Mouse (Mus musculus) left cerebral cortex, postnatal 36 days (tissue): ENCODE data around the gene Clcn6. TPM values are rescaled to one million over a fixed set of nuclear protein-coding genes. Genes with fewer than 3 reads are reported as not detected.

Experiments used
- DNase-seq, 2 experiments: peaks; one replicate each; pipeline ENCODE4 v3.0.0; 2021 to 2022; ENCODE audit warnings: low spot score in 2 of 2, mixed read lengths in 1 of 2
- intact Hi-C: fragments of 180-260 bp; cut with DNase I; formaldehyde crosslinking; loops from one replicate; pipeline ENCODE4 v1.15.1; 2025
- total RNA-seq, 2 experiments: library from RNA; stranded (reverse); gene quantifications; 2 replicates each; pipeline ENCODE4 v1.2.3; 2021

Clcn6 gene
- total RNA-seq: 10 to 100 TPM; 77.1 to 79.7 TPM

DNA sequence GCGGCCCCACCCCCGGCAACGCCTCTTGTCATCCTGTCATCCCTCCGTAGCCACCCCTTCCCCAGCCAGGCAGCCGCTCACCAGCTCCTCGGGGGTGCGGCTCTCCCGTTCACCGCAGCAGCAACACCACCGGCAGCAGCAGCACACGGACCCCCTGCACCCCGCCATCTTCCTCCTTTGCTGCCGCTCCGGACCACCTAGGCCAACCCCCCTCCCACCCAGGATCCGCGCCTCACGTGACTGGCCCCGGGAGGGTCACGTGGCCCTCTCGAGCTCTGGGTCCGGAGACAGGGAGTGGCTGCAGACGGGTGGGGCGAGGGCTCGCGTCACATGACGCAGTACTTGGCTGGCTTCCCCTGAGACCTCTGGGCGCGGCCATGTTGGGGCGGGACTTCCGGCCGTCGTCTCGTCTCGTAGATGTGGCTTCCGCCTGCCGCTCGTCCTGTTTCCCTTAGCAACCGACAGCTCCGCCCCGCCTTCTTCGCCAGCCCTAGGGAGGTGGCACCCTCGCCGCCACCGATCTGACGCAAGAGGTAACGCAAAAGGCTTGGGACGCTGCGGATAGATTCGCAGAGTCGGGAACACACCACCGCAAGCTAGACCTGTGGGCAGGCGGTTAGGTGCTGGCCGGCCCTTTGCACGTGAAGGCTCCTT, at the start of gene Clcn6, which contains the start of gene Mthfr:
Gene Clcn6, minus strand, starts transcription at position 222 of the 654 bp plus-strand sequence.
Gene Mthfr, plus strand, starts transcription at position 478 of the 654 bp plus-strand sequence.
- DNase-seq: peak; percentile 100
- intact Hi-C loops: no loop called here

DNA sequence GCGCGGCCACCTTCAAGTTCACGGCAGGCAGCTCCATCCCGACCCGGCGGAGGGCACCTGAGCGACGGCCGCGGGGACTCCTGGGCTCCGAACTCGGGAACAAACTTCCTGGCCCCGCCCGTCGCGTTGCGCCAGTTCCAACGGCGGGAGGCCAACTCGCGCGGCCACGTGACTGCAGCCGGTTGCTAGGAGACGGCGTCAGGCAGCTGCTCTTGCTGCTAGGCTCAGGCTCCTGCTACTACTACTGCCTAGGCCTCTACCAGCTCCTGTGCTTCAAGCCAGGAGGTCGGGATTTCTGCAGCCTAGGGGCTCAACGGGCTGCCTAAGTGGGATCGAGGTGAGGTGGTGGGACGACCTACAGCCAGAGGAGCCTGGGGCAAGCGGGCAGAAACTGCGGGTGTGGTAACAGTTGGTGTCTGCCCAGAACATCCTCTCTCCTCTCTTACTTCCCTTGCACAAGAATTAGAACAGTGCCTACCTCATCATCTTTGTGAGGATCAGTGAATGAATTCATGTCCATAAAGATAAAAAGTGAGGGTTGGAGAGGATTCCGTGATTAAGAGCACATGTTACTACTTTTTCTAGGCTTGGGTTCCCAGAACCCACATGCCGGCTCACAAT, 49.4 kb upstream of the Clcn6 start, which contains the start of gene Agtrap:
Gene Agtrap, minus strand, starts transcription at position 125 of the 621 bp plus-strand sequence.
- intact Hi-C loops: no loop called here
- peak; percentile 92 for DNase-seq

DNA sequence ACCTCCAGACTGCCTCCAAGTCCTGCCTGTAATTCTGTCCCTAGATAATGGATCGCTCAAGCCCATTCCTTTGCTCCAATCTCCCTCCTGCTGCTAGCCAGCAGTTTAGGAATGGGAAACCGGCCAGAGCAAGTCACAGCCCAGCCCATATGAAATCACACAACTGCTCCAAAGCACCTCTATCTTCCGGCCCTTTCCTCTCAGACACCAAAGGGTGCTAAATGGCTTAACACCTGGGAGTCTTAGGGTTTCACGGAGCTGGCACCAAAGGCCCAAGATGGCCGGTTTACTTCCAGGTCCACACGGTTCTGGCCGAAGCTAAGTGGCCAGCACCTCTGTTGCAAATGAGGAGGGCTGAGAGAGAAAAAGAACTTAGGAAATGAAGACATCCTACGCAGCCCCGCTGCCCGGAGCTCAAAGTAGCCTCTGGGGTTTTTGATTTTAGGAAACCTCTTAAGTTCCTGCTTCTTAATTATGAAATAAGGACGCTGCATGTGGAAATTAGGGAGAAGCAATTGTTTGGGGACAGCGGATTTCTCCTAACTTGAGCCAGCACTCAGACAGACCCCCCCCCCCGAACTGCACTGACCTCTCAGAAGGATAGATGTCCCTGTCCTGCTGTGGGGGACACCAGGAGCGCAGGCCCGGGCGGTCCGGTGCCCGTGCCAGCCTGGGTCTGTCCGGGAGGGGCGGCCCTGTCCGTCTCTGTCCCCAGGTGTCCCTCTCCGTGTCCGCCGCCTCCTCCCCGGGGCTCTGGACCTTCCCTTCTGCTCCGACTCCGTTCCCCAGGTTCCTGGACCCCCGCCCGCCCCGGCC, 48.7 kb upstream of the Clcn6 start:
- intact Hi-C loops: no loop called here
- no peak for DNase-seq

DNA sequence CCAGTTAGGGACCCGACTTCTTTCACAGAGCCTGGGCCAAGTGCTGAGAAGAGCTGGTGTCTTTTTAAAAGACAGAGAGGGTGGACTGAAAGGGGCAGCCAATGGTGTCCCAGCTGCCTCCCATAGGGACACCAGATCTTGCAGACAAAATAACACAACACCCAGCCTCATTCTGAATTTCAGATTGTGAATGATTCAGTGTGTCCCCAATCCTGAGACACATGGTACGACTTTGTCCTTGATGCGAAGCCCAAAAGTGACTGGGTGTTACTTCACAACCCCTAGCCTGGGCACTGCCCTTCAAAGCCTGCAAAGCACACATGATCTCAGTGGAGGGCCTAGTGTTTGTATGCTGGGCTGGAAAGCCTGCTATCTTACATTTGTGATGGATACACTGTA, 47.3 kb upstream of the Clcn6 start:
- intact Hi-C loops: no loop called here
- DNase-seq: no peak

DNA sequence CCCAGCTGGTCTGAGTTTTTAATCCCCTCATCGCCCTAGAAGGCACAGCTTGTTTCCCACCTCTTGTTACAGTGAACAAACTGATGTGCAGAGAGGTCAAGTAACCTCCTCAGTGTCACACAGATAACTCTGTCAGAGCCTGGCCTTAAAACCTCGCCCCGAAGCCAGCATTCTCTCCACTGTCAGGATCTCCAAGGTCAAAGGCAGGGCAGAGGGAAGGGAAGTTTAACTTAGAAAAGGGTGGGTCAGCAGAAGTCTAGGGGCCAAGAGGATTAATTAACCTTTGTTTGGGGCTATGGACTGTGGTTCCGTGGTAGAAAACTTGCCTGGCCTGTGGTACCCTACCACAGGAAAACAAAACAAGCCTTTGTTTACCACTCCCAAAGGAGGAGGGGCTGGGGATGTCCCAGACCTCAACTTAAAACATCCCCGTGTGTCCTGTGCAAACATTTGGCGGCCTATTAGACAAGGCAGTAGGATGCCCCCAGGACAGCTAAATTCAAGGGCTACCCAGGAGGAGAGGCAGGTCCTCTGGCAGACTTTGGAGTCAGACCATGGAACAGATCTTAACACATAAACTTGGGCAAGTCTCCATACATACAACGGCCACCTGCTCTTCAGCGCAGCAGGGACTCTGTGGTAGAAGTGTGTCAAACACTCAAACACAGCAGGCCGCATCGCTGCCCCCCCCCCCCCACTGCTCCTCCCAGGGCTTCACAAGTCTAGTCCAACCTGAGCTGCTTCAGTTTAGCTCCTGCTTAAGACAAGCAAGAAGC, 46.7 kb upstream of the Clcn6 start:
- intact Hi-C loops: no loop called here
- DNase-seq: no peak

DNA sequence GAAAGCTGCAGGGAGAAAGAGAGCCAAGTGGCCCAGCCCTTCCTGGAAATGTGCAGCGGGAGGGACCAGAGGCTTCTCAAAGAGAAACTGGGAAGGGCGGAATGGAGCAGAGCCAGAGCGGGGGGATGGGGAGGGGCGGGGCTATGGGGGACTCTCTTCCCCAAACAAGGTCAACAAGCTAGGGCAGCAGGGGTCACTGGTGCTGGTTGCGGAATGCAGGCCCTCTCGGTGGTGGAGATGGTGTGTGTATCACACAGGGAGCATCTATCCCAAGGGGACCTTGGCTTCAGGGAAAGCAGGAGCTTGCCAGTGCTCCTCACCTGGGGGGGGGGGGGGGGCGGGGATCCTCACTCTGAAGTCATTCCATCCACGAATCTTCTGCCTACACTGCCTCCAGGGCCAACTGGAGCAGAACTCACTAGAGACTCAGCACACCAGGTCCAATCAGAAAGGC, 45.7 kb upstream of the Clcn6 start:
- DNase-seq: no peak
- intact Hi-C loops: no loop called here

DNA sequence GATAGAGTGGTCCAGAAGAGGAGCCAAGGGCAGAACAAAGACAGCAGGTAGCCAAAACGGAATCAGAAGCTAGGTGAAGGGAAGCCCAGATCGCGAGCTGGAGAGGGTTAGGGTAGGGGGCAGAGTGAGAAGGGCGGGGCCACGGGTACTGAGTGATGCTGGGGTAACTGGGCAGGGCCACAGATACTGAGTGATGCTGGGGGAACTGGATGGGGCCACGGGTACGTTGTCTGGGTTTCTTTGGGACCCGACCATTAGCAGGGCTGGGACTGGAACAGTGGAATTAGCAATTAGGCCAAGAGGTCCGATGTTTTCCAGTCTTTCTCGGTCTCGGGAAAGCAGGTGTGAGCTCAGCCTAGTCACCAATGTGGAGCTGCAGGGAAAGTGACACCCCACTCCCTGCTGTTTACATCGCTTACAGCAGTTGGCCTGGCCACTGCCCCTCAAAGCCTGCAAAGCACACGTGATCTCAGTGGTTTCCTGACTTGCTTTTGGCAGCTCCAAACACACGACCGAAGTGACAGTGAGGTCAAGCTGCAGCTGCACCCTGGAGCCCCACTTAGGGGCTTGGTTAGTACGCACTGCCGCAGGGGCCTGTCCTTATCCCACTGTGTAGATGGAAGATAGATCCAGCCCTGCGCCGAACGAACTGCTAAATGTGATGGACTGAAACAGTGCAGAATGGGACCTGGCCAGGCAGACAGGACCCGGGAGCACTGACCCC, 44.7 kb upstream of the Clcn6 start:
- intact Hi-C loops: no loop called here
- no peak for DNase-seq

DNA sequence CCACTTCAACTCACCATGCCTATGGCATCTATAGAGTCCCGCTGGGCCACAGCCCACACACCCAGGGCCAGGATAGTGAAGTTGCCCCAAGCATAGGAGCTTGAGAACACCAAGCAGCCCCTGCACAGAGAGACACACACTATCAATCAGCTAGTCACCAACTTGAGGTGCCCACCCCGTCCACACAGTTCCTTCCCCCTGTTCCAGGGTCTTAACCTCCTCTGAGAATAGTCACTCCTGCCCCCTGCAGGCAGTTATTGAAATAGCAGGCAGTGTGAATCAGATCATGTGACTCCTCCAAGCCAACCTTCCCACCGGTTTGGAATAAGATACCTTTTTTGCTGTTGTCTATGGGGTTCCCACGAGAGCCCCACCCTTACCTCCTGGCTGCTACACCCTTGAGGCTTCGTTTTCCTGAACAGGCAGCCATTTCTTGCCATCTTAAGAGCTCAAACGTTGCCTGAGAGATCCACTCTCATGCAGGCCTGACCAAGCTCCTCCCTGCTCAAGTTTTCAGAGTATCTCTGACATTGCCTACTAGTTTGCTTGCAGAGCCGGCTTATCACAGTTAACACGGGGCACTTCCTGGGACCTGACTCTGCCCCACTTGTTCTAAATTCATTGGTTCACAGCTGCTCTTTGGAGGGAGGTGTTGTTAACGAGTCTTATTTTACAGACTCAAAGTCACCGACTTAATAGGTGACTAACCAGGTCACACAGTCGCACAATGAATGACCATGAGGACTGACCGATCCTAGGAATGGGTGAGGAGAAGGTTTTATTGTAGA, 43.8 kb upstream of the Clcn6 start:
- no peak for DNase-seq
- intact Hi-C loops: no loop called here

DNA sequence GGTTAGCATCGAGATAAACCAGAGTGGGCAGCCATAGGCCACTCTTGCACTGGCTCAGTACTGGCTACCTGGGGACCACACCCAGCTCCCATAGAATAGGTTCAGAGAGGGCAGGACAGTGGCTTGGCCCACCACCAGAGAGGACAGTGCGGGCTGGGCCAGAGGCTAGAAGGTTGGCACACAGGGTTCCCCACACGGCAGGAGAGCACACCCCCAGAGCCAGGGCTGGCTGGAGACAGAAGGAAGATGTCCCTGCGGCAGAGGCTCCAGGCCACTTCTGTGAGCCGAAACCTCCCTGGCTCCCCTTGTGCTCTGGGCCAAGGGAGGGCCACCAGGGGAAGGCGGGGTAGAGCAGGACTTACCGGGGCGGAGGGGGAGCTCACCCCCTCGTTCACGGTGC, 42.6 kb upstream of the Clcn6 start:
- DNase-seq: no peak
- intact Hi-C loops: no loop called here

DNA sequence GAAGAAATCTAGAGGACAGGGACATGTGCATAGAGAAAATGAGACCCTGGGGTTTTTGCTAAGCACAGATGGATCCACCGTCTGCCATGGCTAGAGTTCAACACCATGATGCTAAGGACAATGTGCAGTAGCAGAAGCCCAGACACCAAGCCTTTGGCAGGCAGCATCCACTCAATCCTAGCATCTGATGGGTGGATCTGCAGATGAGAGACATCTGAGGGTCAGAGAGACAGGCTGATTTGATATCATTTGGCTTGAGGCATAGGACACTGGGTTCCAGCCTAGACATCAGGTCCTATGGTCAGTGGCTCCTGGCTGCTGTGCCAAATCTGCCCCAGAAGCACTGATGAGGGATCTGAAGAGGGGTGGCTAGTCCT, 42.0 kb upstream of the Clcn6 start:
- intact Hi-C loops: no loop called here

DNA sequence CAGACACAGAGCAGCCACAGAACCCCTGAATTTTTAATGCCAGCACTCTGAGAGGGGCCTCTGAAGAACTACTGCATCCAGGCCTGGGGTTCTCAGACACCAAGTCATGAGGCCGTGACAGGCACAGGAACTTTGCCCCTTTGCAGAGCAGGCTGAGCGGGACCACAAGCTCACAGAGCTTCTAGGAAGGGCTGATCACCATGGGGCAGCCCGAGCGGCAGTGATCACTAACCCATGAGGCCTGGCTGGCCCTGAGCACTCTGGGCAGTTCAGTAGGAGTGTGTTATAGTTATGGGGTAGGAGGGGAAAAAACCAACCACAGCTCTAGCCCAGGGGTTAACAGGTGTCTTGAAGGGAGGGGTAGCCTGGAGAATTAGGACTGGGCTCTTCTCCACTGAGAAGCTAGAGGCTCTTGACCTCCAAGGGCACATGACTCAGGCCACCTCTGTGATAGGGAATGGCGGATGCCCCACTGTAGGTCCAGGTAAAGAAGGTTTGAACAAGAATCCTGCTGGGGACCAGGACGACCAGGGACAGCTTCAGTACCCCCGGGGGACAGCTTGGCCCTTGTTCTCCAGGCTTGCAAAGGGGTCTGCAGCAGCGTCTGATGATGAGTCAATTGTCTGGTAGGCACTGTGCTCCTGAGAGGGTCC, 41.4 kb upstream of the Clcn6 start:
- DNase-seq: no peak
- intact Hi-C loops: no loop called here

More for the DNA sequence above, 42.0 kb upstream of the Clcn6 start:
- no peak for DNase-seq

DNA sequence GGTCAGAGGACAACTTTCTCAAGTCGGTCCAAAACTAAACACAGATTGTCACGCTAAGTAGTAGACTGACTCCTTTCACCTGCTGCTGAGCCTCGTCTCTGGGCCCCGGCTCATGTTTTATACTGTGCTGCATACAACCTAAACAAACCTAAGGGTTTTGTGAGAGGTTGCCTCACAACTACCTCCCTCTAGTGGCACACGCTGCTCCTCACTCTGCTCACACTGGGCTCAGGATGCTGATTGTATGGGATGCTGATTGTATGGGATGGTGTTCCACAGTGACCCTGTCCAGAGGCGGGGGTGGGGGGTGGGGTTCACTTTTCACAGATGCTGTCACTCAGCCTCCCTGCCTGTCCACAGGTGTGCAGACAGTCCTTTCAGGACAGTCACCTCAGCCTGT, 40.6 kb upstream of the Clcn6 start:
- intact Hi-C loops: no loop called here
- DNase-seq: no peak

DNA sequence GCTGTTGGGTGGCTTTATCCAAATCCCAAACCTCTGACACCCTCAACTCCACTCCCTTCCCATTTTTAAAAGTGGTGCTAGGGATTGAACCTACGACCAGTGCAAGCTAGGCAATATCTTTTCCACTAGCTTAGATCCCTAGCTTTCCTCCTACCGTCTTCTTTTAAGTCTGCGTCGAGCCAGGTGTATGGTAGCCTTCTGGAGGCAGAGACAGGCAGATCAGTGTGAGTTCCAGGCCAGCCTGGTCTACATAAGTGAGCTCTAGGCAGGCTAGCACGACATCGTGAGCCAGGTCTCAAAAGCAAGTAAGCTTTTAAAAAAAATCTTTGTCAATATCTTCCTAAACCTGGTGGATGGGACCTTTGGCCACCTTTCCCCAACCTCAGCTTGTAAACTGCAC, 37.3 kb upstream of the Clcn6 start:
- intact Hi-C loops: no loop called here
- DNase-seq: no peak

DNA sequence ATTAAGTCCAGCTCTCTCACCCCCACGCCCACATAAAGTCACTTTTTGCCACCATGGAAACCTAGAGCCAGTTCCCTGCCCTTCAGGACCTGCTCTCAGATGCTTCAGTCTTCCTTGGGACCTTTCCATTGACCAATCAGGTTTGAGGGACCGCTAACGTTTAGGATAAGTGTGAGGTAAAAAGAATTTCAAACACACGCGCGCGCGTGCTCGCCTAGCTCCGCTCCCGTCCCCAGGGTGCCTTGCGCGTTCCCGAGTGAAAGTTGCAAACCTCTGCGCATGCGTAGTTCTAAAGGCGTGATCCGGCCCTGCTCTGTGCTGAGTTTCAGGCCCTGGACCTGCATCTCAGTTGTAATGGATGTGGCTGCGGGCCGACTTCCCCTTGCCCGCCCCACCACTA, 36.6 kb upstream of the Clcn6 start:
- DNase-seq: peak; percentile 62 to 65
- intact Hi-C loops: no loop called here

DNA sequence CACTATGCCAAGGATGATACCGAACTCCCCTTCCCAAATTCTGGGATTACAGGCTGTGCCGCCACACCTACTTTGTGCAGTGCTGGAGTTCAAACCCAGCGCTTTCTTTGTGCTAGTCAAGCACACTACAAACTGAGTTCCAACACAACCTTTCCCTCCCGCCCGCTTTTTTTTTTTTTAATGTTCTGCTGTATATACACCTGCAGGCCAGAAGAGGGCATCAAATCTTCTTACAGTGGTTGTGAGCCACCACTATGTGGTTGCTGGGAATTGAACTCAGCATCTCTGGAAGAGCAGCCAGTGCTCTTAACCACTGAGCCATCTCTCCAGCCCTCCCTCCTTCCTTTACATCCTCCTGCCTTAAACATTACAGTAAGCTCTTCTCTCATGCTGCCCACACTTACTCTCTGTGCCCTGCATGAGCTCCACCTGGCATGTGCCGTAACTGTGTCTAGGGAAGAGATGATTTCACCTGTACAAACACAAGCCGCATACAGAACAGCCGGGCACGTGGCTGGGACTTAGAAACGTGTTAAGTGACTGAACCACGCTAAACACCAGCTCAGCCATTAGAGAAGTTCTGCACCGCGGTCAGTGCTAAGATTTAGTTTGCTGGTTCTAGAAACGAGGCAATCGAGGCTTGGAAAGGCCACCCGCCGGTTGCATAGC, 36.0 kb upstream of the Clcn6 start:
- intact Hi-C loops: no loop called here
- no peak for DNase-seq

DNA sequence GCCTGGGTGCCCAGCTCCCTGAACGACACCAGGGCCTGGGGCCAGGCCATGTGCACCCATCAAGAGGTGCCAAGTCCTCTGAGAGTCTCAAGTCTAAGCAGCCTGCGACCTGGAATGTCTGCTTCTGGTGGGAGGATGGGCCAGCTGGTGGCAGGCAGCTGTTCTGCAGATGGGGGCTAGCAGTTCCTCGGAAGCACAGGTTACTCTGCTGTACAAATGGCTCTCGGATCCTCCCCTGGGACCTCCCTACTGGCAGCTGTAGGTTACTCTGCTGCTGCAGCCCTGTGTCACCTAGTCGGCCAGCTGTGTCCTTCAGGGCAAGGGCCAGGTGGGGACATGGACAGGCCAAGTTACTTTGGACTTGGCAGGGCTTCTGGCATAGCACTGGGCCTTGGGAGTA, 32.9 kb upstream of the Clcn6 start:
- DNase-seq: no peak
- intact Hi-C loops: no loop called here

DNA sequence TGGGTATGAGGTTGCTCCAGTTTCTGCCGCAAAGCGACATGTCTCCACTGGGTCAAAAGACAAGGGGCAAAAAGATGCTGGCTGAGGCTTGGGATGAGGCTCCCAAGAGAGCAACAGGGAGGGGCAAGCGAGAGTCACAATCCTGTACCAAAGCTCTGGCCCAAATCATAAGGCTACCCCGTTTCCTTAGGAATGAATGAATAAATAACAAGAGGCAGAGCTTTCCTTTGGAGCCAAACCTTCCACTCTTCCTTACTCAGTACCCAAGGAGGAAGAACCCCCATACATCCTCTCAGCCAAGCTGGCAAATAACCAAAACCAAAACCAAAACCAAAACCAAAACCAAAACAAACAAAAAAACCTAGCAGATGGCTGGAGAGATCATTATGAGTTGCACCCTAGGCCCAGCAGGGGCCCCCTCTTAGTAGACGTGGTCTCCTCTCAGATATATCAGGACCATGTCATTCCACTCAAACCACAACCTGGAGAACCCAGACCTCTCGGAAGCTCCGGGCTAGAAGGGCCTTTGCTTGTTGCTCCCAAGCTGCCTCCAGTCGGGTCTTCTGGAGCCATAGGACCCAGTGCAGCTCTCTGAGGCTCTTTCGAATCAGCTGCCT, 31.1 kb upstream of the Clcn6 start:
- intact Hi-C loops: no loop called here
- DNase-seq: no peak
